Mouse (Mus musculus): ENCODE data around the gene Arhgap29. TPM values are rescaled to one million over a fixed set of nuclear protein-coding genes. Genes with fewer than 3 reads are reported as not detected.

Gene Arhgap29
- polyA plus RNA-seq, 1 experiment from 2014 or later: 36.7 TPM

GRCm38 (mm10) chr3:121937036-121937435, 15.3 kb upstream of the Arhgap29 start:
- no peak overlapping the region for H3K4me2 ChIP-seq
- 89% methylated on average over 6 of the region's 6 CpGs for WGBS
- DNase-seq (ENCODE audit: low spot score, missing footprints): no peak
- no peaks in the 10 kb centered on the region for H3K27me3 ChIP-seq (ENCODE audit: control insufficient read depth, insufficient read depth, low read length)
- H3K4me1 ChIP-seq (ENCODE audit: control insufficient read depth, insufficient read depth, low read length): no peaks in the 10 kb centered on the region
- H3K9ac ChIP-seq (ENCODE audit: low read length): no peak overlapping the region
- no peaks in the 10 kb centered on the region for H3K36me3 ChIP-seq (ENCODE audit: control insufficient read depth, insufficient read depth, low read length)
- ATAC-seq (ENCODE audit: low FRiP score): no peak
- no peak overlapping the region for H3K27ac ChIP-seq (ENCODE audit: low read depth, low read length)
- no peak overlapping the region for H3K4me3 ChIP-seq (ENCODE audit: low read depth, low read length)
- no peaks in the 10 kb centered on the region for H3K9me3 ChIP-seq (ENCODE audit: control insufficient read depth, low read length)

GRCm38 (mm10) chr3:121939658-121940057, 12.7 kb upstream of the Arhgap29 start:
- Histone ChIP-seq H3K9ac (ENCODE audit: low read length) (no peak overlapping the region), H3K27me3 (ENCODE audit: control insufficient read depth, insufficient read depth, low read length) (no peaks in the 10 kb centered on the region), H3K4me2 (no peak overlapping the region), H3K36me3 (ENCODE audit: control insufficient read depth, insufficient read depth, low read length) (no peaks in the 10 kb centered on the region), H3K9me3 (ENCODE audit: control insufficient read depth, low read length) (no peaks in the 10 kb centered on the region), H3K4me3 (ENCODE audit: low read depth, low read length) (no peak overlapping the region), H3K27ac (ENCODE audit: low read depth, low read length) (no peak overlapping the region), H3K4me1 (ENCODE audit: control insufficient read depth, insufficient read depth, low read length) (no peaks in the 10 kb centered on the region)
- DNase-seq (ENCODE audit: low spot score, missing footprints) (no peak), ATAC-seq (ENCODE audit: low FRiP score) (no peak)
- WGBS: 70% methylated on average over 1 of the region's 1 CpGs

- Histone ChIP-seq H3K4me1 (ENCODE audit: control insufficient read depth, insufficient read depth, low read length) (no peaks in the 10 kb centered on the region), H3K9me3 (ENCODE audit: control insufficient read depth, low read length) (no peaks in the 10 kb centered on the region), H3K27me3 (ENCODE audit: control insufficient read depth, insufficient read depth, low read length) (no peaks in the 10 kb centered on the region), H3K27ac (ENCODE audit: low read depth, low read length) (no peak overlapping the region), H3K4me3 (ENCODE audit: low read depth, low read length) (no peak overlapping the region), H3K4me2 (no peak overlapping the region), H3K9ac (ENCODE audit: low read length) (no peak overlapping the region), H3K36me3 (ENCODE audit: control insufficient read depth, insufficient read depth, low read length) (no peaks in the 10 kb centered on the region)
- DNase-seq (ENCODE audit: low spot score, missing footprints): no peak
- no peak for ATAC-seq (ENCODE audit: low FRiP score)
- WGBS: 85% methylated on average over 8 of the region's 8 CpGs
Measured at GRCm38 (mm10) chr3:121940094-121940889, 12.0 kb upstream of the Arhgap29 start.

- ATAC-seq (ENCODE audit: low FRiP score) (no peak), DNase-seq (ENCODE audit: low spot score, missing footprints) (no peak)
- H3K9ac ChIP-seq (ENCODE audit: low read length): no peak overlapping the region
- no peak overlapping the region for H3K27ac ChIP-seq (ENCODE audit: low read depth, low read length)
- no peaks in the 10 kb centered on the region for H3K27me3 ChIP-seq (ENCODE audit: control insufficient read depth, insufficient read depth, low read length)
- 94% methylated on average over 11 of the region's 11 CpGs for WGBS
- no peak overlapping the region for H3K4me3 ChIP-seq (ENCODE audit: low read depth, low read length)
- no peak overlapping the region for H3K4me2 ChIP-seq
- no peaks in the 10 kb centered on the region for H3K36me3 ChIP-seq (ENCODE audit: control insufficient read depth, insufficient read depth, low read length)
- no peaks in the 10 kb centered on the region for H3K9me3 ChIP-seq (ENCODE audit: control insufficient read depth, low read length)
- H3K4me1 ChIP-seq (ENCODE audit: control insufficient read depth, insufficient read depth, low read length): no peaks in the 10 kb centered on the region
Measured at GRCm38 (mm10) chr3:121941204-121941745, 11.1 kb upstream of the Arhgap29 start.

GRCm38 (mm10) chr3:121945957-121946356, 6.4 kb upstream of the Arhgap29 start:
- ATAC-seq (ENCODE audit: low FRiP score) (no peak), DNase-seq (ENCODE audit: low spot score, missing footprints) (no peak)
- Histone ChIP-seq H3K9ac (ENCODE audit: low read length) (no peak overlapping the region), H3K36me3 (ENCODE audit: control insufficient read depth, insufficient read depth, low read length) (no peaks in the 10 kb centered on the region), H3K4me2 (no peak overlapping the region), H3K9me3 (ENCODE audit: control insufficient read depth, low read length) (no peaks in the 10 kb centered on the region), H3K27me3 (ENCODE audit: control insufficient read depth, insufficient read depth, low read length) (no peaks in the 10 kb centered on the region), H3K4me3 (ENCODE audit: low read depth, low read length) (no peak overlapping the region), H3K4me1 (ENCODE audit: control insufficient read depth, insufficient read depth, low read length) (no peaks in the 10 kb centered on the region), H3K27ac (ENCODE audit: low read depth, low read length) (no peak overlapping the region)
- 69% methylated on average over 2 of the region's 2 CpGs for WGBS

- ATAC-seq (ENCODE audit: low FRiP score) (no peak), DNase-seq (ENCODE audit: low spot score, missing footprints) (no peak)
Measured at GRCm38 (mm10) chr3:121946765-121947164, 5.6 kb upstream of the Arhgap29 start.

GRCm38 (mm10) chr3:121950139-121950538, 2.2 kb upstream of the Arhgap29 start:
- ATAC-seq (ENCODE audit: low FRiP score): no peak
- H3K27me3 ChIP-seq (ENCODE audit: control insufficient read depth, insufficient read depth, low read length): peaks cover 17% of the 10 kb centered on the region
- DNase-seq (ENCODE audit: low spot score, missing footprints): no peak
- H3K4me3 ChIP-seq (ENCODE audit: low read depth, low read length): no peak overlapping the region
- no peak overlapping the region for H3K4me2 ChIP-seq
- H3K4me1 ChIP-seq (ENCODE audit: control insufficient read depth, insufficient read depth, low read length): 0 out of 2 replicates have a peak, but pooled peaks cover 3% of the 10 kb centered on the region
- 76% methylated on average over 6 of the region's 6 CpGs for WGBS
- H3K9me3 ChIP-seq (ENCODE audit: control insufficient read depth, low read length): no peaks in the 10 kb centered on the region
- no peak overlapping the region for H3K9ac ChIP-seq (ENCODE audit: low read length)
- no peaks in the 10 kb centered on the region for H3K36me3 ChIP-seq (ENCODE audit: control insufficient read depth, insufficient read depth, low read length)
- H3K27ac ChIP-seq (ENCODE audit: low read depth, low read length): no peak overlapping the region

More at GRCm38 (mm10) chr3:121946765-121947164, 5.6 kb upstream of the Arhgap29 start:
- Histone ChIP-seq H3K4me1 (ENCODE audit: control insufficient read depth, insufficient read depth, low read length) (no peaks in the 10 kb centered on the region), H3K4me3 (ENCODE audit: low read depth, low read length) (no peak overlapping the region), H3K9ac (ENCODE audit: low read length) (no peak overlapping the region), H3K9me3 (ENCODE audit: control insufficient read depth, low read length) (no peaks in the 10 kb centered on the region), H3K27me3 (ENCODE audit: control insufficient read depth, insufficient read depth, low read length) (no peaks in the 10 kb centered on the region), H3K27ac (ENCODE audit: low read depth, low read length) (no peak overlapping the region), H3K4me2 (no peak overlapping the region), H3K36me3 (ENCODE audit: control insufficient read depth, insufficient read depth, low read length) (no peaks in the 10 kb centered on the region)

- no peak for ATAC-seq (ENCODE audit: low FRiP score)
Measured at GRCm38 (mm10) chr3:121951116-121951515, 1.2 kb upstream of the Arhgap29 start.

GRCm38 (mm10) chr3:121953049-121953432, 700 bp downstream of the Arhgap29 start:
- ATAC-seq (ENCODE audit: low FRiP score): peak; percentile 95
- Histone ChIP-seq H3K4me2 (peak overlapping the region; percentile 79), H3K9me3 (ENCODE audit: control insufficient read depth, low read length) (no peaks in the 10 kb centered on the region), H3K4me3 (ENCODE audit: low read depth, low read length) (peak overlapping the region; percentile 57), H3K27me3 (ENCODE audit: control insufficient read depth, insufficient read depth, low read length) (peaks cover 24% of the 10 kb centered on the region), H3K27ac (ENCODE audit: low read depth, low read length) (no peak overlapping the region), H3K4me1 (ENCODE audit: control insufficient read depth, insufficient read depth, low read length) (0 out of 2 replicates have a peak, but pooled peaks cover 3% of the 10 kb centered on the region), H3K36me3 (ENCODE audit: control insufficient read depth, insufficient read depth, low read length) (no peaks in the 10 kb centered on the region), H3K9ac (ENCODE audit: low read length) (peak overlapping the region; percentile 58)
- WGBS: under 1% methylated on average over 42 of the region's 44 CpGs
- DNase-seq (ENCODE audit: low spot score, missing footprints): peak; percentile 95

More at GRCm38 (mm10) chr3:121951116-121951515, 1.2 kb upstream of the Arhgap29 start:
- Histone ChIP-seq H3K4me2 (no peak overlapping the region), H3K4me3 (ENCODE audit: low read depth, low read length) (no peak overlapping the region), H3K9me3 (ENCODE audit: control insufficient read depth, low read length) (no peaks in the 10 kb centered on the region), H3K27me3 (ENCODE audit: control insufficient read depth, insufficient read depth, low read length) (peaks cover 24% of the 10 kb centered on the region), H3K27ac (ENCODE audit: low read depth, low read length) (no peak overlapping the region), H3K9ac (ENCODE audit: low read length) (no peak overlapping the region), H3K36me3 (ENCODE audit: control insufficient read depth, insufficient read depth, low read length) (no peaks in the 10 kb centered on the region), H3K4me1 (ENCODE audit: control insufficient read depth, insufficient read depth, low read length) (0 out of 2 replicates have a peak, but pooled peaks cover 3% of the 10 kb centered on the region)
- DNase-seq (ENCODE audit: low spot score, missing footprints): no peak
- 83% methylated on average over 2 of the region's 2 CpGs for WGBS
